Mouse (Mus musculus): Measurements from ENCODE around the gene Mmel1.

Mmel1 gene

DNA sequence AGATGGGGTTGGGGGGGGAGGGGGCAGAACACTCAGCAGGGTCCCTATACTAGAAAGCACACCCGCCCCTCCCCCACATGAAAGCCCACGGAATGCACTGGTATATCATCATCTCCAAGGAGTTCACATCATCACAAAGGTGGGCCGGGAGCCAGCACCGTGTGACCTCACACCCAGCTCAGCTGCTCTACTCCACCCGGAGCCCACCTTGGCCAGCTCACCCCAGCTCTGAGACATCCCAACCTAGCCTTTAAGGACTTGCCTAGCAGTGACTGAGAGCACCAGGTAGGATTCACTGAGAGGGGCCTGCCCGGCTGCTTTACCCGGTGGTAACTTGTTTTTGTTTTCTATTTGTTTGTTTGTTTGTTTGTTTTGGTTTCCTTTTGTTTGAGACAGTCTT, at the start of gene Mmel1:
Mmel1 (plus strand) TSS at position 146 of the 400 bp plus-strand sequence.
- no peak for DNase-seq (ENCODE audit: extremely low spot score, low spot score)

DNA sequence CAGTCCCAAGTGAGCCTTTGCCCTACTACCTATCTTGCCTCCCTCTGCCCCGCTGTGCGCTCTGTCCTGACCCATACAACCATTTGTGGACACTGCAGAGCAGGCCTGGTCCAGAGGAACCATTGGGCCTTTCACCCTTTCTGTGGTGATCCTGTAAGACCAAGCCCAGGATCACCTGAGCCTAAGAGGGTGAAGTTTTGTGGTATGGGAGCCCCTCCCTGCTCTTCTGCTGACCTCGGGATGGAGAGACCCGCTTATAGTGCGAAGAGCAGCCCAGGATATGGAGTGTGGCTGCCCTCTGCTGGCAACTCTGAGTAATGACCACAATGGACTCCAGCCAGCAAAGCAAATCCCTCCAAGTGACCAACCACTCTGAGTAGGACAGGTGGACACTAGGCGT, 43.7 kb upstream of the Mmel1 start:
- peak; percentile 70 for DNase-seq (ENCODE audit: extremely low spot score, low spot score)

DNA sequence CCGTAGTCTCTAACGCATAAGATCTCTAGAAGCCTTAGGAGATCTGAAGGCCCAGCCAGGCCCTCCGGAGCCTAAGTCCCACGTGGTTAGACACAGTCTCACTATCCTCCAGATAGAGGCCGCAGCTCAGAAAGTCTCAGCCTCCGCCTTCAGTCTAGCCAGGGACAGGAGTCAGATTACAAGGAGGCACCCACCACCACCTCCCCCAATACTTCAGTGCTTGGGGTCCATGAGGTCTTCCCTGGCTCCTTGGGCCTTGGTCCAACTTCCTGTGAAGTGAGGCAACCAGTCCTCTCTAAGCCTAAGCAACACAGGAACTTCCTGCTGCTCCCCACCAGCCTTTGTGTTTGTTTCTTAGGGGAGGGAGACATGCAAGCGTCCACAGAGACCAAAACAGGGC, 43.2 kb upstream of the Mmel1 start:
- no peak for DNase-seq (ENCODE audit: extremely low spot score, low spot score)

DNA sequence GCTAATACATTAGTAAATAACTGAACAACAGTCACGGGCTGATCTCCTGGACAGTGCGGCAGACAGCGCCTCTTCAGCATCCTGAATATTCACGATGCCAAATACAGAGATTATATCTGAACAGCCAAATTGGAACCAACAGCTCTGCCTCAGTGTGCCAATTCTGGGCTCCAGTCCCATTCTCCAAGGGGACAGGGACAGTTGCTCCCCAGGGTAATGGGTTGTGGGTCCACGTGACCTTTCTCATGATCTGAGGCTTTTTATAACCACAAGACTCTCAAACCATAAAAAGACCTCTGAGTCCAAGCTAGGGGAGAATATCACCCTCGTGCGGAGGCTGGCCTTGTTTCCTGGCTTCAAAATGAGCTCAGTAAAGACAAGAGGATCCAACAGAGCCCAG, 42.2 kb upstream of the Mmel1 start:
- DNase-seq (ENCODE audit: extremely low spot score, low spot score): no peak

DNA sequence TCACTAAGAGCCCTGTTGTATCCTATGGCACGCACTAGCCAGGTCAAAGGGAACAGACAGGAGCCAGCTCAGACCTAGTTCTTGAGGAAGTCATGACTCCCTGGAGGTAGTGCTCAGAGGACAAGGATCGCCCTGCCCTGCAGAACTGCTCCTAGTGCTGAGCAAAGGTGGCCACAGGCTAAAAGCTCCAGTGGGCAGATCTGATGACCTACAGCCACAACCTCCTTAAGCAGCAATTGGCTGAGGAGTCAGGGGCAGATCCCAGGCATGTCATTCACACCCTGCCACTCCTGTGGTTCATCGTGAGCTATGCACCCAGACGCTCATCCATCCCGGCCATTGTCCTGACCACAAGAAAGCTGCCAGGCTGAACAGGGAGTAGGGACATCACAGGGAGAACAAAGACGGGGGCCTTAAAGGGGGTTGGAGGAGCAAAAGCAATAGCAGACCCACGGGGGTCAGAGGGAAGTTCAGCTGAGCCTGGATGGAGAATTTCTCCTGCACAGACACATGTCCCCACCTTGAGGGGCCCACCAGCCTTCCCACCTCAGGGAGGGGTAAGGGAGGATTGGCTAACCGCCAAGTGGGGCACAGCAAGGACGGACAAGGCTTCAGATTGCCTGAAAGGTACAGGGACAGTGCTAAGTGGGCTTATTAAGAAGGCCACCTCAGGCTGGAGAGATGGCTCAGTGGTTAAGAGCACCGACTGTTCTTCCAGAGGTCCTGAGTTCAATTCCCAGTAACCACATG, 41.3 kb upstream of the Mmel1 start:
- DNase-seq (ENCODE audit: extremely low spot score, low spot score): no peak

DNA sequence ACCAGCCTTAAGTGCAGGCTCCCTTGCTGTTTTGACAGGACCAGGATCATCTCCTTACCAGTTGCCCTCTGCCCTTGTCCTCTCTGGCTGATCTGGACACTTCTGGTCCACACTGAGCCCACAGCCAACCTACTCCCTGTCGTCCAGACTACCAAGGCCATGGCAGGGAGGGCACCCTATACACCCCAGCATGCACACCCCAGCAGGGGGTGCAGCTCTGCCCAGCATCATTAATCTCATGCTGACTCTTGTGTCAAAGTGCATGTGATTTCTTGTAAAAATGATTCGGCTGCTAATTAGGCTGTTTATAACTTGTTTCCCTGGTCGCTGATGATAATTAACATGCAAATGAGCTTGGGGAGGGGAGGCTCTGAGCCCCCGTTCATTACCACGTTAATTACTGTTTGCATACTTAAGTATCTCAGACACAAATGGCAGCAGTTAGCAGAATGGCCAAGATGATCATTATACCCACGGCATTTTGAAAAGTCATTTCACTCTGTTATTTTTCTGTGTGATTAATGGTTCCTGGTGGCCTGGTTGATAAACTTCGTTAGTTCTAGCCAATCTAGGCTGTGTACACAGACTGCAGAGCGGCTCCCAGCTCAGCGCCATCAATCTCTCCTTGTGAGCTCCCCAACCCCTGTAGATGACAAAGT, 37.3 kb upstream of the Mmel1 start:
- no peak for DNase-seq (ENCODE audit: extremely low spot score, low spot score)

DNA sequence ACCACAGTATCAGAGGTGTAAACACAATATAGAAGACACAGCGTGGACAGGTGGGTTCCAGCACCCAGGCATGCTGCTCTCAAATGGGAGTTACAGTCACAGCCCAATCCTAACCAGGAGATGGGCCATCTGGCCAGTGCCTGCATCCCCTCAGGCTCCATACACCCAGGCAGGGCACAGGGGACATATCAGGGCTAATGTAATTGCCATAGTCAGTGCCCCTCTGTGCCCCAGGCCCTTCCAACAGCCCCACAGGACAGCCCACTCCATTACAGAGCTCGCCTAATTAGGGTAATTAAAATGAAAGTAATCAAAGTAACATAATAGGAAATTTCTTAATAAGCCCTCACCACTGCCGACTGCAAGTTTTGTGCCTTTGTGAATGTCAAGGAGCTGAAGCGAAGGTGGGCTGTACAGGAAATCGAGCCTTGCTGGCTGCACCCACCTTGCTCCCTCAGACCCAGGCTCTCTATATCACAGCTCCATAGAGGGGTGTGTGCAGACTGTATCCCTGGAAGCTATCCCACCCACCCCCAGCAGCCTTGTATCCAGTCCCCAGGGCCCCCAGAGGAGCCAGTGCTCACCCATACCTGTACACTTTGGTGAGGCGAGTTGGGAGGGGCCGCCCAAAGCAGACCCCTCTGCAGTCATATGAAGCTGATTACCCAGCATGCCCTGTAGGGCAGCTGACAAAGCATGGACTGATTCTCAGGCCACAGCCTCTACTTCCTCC, 33.0 kb upstream of the Mmel1 start:
- no peak for DNase-seq (ENCODE audit: extremely low spot score, low spot score)

DNA sequence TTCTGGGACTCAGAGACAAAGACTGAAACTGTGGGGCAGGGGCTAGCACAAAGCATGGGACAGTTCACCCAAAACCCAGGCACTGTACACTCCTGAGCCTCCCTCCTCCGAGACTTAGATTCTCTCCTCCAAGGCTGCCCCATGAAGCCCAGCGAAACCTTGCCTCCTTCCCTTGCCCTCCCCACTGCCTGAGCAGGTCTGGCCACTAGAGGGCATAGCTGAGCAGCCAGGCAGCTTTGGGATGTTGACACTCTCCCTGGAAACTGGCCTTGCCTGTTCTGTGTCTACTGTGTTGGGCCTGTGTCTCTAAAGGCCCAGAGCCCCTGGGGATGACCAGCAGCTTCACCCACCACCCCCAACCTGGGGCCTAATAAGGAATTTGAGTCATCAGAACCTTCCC, 32.2 kb upstream of the Mmel1 start, which contains the start of gene Ttc34:
Ttc34 (plus strand) TSS at position 290 of the 400 bp plus-strand sequence.
- DNase-seq (ENCODE audit: extremely low spot score, low spot score): peak; percentile 48

DNA sequence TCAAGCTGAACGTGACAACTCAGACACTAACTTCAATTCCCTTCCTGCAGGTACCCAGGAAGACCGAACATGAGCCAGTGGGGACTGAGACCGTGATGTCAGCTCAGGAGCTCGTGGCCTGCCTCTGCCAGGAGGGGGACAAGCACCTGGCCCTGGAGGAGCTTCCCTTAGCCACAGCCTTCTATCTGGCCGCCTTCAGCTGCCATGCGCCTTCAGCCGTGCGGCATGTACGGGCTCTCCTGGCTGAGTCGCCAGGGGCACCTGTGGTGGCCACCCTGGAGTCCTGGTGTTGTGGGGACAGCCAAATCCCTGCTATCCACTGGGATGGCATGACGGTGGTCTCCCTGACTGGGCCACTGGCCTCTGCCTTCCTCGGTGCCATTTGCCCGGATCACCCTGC, 30.6 kb upstream of the Mmel1 start:
- no peak for DNase-seq (ENCODE audit: extremely low spot score, low spot score)

DNA sequence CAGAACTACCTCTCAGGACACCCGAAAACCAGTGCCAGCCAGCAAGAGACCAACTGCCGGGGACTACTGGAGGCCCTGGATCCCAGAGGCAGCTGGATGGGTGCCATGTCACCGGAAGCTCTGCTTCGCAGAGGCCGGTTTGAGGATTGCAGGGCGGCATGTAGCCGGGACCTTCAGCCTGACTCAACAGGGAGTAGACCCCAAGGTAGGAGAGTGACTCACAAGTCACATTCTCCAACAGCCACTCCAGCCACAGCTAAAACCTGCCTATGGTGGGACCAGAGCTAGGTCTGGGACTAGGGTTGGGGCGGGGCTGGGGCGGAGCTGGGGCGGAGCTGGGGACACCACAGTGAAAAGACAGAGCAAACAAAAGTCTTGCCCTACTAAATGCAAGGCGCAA, 30.0 kb upstream of the Mmel1 start:
- no peak for DNase-seq (ENCODE audit: extremely low spot score, low spot score)

DNA sequence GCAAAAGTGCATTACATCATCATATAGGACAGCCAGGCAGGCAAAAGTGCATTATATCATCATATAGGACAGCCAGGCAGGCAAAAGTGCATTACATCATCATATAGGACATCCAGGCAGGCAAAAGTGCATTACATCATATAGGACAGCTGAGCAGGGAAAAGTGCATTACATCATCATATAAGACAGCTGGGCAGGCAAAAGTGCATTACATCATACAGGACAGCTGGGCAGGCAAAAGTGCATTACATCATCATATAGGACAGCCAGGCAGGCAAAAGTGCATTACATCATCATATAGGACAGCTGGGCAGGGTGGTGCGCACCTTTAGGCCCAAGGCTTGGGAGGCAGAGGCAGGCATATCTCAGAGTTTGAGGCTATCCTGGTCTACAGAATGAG, 16.7 kb upstream of the Mmel1 start:
- DNase-seq (ENCODE audit: extremely low spot score, low spot score): no peak

DNA sequence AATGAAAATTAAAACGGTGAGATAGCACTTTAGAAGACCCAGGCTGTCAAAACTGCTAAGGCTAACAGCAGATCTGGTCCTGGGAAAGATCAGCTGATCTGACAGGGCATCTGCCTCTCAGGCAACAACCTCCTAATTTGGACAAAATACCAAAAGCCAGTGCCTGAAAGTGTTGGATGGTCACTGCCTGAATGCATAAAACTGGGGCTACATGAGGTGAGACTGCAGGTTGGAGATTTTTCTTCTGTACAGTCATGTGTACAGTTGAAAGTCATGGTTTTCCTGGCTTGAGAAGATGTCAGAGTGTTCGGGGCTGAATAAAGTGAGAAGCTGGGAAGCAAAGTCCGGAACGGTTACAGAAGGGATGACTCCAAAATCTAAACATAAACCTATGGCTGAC, 15.5 kb upstream of the Mmel1 start:
- no peak for DNase-seq (ENCODE audit: extremely low spot score, low spot score)

DNA sequence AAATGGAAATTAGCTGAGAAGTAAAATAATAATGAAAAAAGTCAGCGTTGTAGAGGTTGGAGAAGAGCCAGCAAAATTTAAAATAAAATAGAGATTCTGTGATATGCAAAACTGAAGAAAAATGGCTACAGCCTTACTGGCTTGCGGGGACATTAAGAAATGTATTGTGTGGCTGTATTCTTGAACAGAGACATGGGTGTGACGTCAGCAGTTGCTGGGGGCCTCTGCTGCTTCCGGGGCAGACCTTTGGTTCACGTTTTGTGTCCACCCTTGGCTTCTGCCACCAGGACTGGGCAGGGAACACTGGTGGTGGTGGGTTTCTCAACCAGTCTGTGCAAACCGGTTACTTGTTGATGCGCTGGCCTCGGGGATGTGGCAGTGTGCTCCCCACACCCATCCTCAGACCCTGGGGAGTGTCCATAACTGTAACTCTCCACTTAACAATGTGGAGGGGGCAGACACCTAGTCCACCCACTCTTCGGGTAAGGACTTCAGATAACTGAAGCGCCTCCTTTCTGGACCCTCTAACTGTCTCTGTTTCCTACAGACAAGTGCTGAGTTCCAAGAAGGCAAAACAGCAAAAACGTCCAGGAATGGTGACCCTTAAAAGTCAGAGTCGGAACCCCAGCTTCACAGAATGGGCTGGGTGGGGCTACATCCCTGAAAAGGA, 14.6 kb upstream of the Mmel1 start:
- DNase-seq (ENCODE audit: extremely low spot score, low spot score): no peak

DNA sequence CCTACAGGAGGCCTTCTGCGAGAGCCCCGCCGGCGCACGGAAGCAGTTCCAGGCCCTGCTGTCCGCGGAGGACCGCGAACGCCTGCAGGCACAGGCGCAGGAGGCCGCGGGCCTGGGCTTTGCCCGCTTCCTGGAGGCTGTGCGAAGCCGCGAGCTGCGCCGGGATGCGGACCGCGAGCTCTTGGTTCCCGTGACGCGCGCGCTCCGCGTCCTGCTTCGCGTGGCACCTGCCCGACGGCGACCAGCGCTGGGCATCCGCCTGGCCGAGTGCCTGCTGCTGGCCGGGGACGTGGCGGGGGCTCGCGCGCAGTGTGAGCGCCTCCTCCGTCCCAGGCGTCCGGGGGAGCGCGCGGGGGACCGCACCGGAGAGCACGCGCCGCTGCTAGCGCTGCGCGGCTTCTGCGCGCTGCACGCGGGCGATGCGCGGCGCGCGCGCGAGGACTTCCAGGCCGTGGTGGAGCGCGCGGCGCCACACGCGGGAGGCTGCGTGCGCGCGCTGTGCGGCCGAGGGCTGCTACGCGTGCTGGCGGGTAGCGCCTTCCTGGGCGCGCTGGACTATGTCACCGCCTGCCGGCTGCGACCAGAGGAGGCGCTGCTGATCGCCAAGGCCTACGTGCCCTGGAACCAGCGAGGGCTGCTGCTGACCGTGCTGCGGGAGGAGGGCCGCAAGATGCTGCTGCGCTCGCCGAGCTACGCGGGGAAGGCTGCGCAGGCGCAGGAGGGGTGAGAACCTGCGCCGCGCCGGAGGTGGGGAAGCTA, 13.5 kb upstream of the Mmel1 start:
- peak; percentile 89 for DNase-seq (ENCODE audit: extremely low spot score, low spot score)

DNA sequence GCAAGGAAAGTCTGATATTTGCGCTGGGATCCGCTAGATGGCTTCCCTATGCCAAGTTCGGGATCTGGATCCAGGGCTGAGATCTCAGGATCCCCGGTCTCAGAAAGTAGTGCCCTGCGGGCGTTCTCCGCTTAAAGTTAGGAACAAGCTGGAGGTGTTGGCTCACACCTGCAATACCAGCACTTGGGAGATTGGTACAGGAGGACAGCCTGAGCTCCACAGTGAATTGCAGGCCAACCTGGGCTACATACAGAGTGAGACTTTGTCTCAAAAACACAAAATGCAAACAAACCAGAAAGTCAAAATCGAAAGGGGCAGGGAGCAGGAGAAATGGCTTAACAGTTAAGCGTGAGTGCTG, 12.9 kb upstream of the Mmel1 start:
- no peak for DNase-seq (ENCODE audit: extremely low spot score, low spot score)

DNA sequence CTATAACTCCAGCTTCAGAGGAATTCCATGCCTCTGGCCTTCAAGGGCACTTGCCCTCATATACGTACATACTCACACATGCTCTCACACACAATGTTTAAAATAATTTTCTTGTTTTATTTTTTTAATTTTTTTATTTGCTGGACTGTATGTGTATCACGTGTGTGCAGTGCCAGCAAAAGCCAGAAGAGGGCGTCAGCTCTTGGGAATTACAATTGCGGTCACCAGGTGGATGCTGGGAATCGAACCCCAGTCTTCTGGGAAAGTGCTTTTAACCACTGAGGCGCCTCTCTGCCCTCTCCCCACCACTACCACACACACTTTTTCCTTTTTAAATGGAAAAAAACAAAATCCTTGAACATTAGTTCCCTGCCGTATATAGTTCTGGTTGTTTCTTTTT, 12.5 kb upstream of the Mmel1 start:
- no peak for DNase-seq (ENCODE audit: extremely low spot score, low spot score)

DNA sequence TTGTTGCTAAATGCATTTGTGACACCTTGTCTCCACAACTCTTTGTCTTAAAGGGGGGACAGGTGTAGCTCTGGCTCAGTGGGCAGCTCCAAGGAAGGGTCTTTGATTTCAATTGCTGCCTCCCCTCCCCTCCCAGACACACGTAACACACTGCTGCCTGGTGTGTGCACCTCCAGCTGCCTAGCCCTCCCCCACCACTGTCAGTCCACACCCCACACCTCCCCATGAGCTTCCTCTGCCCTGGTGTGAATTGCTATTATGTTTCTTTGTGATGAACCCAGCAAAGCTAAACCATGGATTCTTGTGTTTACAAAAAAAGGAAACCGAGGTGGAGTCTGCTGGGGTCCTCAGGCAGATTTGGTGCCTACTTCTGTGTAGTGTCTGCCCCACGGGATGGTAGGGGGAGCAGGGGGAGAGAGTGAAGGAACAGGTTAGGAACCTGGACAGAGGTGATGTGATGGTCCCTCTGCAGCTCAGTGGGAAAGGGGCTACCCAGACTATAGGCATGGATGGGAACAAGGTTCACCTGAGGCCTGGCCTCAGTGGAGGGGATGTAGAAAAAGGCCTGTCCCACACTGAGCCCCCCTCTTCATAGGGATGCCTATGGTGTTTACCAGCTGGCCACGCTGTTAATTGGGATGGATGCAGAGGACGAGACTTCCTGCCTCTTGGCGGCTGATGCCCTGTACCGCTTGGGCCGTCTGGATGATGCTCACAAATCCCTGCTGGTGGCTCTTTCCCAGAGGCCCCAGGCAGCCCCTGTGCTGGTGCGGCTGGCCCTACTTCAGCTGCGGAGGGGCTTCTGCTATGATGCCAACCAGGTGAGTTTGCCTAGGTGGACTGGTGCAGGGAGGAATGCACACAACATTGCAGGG, 11.8 kb upstream of the Mmel1 start:
- no peak for DNase-seq (ENCODE audit: extremely low spot score, low spot score)

DNA sequence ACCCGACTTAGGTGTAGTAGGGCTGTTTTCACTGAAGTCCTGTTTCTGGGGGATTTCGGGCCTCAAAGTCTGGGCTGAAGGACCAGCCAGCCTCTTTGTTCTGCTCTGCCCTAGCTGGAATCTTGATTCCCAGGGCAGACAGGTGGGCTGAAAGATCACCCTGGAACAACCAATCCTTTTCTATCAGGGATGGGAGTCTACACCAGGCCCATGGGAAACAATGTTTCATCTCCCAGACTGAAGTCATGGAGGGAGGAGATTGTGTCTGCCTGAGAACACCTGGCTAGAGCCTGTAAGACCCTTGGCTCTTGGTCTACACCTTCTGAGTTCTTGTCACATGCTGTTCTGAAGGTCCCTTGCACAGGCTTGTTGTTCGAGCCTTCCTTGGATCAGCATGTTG, 10.8 kb upstream of the Mmel1 start:
- DNase-seq (ENCODE audit: extremely low spot score, low spot score): no peak

DNA sequence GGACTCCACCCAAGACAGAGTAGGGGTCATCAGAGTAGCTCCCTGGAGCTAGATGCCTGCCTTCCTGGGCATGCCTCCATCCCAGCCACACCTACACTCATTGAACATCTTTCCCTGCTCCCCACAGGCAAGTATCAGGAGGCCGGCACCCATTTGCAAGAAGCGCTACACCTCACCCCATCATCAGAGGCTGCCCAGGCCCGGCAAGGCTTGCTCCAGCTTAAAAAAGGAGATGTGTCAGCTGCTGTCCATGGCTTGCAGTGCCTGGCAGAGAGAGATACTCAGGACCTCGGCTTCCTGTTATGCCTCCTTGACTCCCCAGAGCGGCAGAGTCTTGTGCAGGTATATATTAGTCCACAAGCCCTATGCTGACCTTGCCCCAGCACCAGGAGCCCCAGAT, 7.4 kb upstream of the Mmel1 start:
- no peak for DNase-seq (ENCODE audit: extremely low spot score, low spot score)

DNA sequence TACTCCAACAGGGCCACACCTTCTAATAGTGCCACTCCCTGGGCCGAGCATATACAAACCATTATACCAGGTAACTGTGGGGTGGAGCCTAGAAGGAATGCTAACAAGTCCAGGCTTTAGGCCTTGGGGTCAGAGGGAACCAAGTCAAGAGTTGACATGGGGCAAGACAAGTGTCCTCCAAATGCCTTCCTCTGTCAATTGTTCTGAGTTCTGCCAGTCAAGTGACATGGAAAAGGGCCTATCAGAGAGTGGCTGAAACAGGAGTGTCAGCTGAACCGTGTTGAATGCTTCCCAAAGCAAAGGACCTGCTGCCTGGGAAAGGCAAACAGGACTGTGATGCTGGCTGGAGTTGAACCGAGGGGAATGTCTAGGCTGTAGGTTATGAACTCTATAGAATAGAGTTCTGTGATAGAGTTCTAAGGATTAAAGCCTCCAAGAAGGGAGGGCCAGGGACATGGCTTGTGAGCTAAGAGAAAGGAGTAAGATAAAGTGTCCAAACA, 5.9 kb upstream of the Mmel1 start:
- DNase-seq (ENCODE audit: extremely low spot score, low spot score): no peak
